Mouse (Mus musculus): ENCODE data around the gene Adrm1. TPM values are rescaled to one million over a fixed set of nuclear protein-coding genes. Genes with fewer than 3 reads are reported as not detected.

Gene Adrm1
- polyA plus RNA-seq, 1 experiment from 2014 or later: 102 TPM

DNA sequence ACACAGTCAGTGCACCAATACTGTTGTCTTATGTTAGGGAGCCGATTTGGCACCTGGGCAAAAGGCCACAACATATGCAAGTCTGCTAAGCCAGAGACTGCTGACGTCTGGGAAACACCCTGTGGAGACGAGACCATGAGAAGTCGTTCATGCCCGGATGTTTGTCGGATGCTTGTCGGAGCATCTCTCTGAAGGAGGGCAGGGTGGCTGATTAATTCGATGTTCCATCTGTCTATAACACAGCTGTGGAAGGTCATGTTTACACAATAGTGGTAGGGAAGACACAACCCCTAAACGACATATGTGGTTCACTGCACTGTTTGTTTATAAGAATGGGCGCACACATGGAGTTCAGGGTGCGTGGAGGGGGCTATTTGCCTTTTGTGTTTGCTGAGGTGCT is 29.4 kb downstream of the Adrm1 start:
- ATAC-seq (ENCODE audit: insufficient number of reproducible peaks, insufficient read depth, low FRiP score, low read depth): no peak
- H3K27me3 ChIP-seq (ENCODE audit: control insufficient read depth, insufficient read depth, low read length): no peaks in the 10 kb centered on the region
- peaks cover 38% of the 10 kb centered on the region for H3K36me3 ChIP-seq (ENCODE audit: control insufficient read depth, insufficient read depth, low read length)
- H3K4me1 ChIP-seq (ENCODE audit: control insufficient read depth in 2 of 2, insufficient read depth in 2 of 2, low read length in 2 of 2): peaks cover 0 to 2% of the 10 kb centered on the region in 2 experiments; a peak in 1 of 4 replicates
- 83% methylated on average over 11 of the region's 11 CpGs for WGBS
- H3K4me3 ChIP-seq (ENCODE audit: control insufficient read depth in 1 of 2, insufficient read depth in 1 of 2, low read depth in 1 of 2, low read length in 2 of 2): no peak overlapping the region
- no peak overlapping the region for H3K27ac ChIP-seq (replicated peaks in 1 of 2; ENCODE audit: control insufficient read depth in 1 of 2, insufficient read depth in 1 of 2, low read depth in 2 of 2, low read length in 2 of 2)
- no peak overlapping the region for H3K9ac ChIP-seq (ENCODE audit: low read length)
- H3K4me2 ChIP-seq (ENCODE audit: low read length): no peak overlapping the region
- H3K9me3 ChIP-seq (ENCODE audit: control insufficient read depth, low read length): no peaks in the 10 kb centered on the region

DNA sequence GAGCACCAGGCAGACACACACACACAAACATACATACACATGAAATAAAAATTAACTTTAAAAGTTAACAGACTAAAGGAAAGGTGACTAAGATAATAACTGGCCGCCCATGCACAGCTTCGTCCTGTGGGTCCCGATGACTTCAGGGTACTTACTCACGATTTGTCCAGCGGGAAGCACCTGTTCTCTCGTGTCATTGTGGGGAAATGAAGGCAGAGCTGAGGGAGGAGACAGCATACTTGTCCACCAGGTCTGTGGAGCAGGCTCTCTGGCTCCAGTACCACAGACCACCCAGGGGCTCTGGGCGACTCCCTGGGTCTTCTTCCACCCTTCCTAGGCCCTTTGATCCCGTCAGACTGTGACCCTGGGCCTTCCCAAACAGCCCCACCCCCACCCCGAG is 30.0 kb downstream of the Adrm1 start:
- no peak overlapping the region for H3K4me3 ChIP-seq (ENCODE audit: control insufficient read depth in 1 of 2, insufficient read depth in 1 of 2, low read depth in 1 of 2, low read length in 2 of 2)
- no peak overlapping the region for H3K9ac ChIP-seq (ENCODE audit: low read length)
- peaks cover 0 to 2% of the 10 kb centered on the region in 2 experiments; a peak in 1 of 4 replicates for H3K4me1 ChIP-seq (ENCODE audit: control insufficient read depth in 2 of 2, insufficient read depth in 2 of 2, low read length in 2 of 2)
- no peaks in the 10 kb centered on the region for H3K27me3 ChIP-seq (ENCODE audit: control insufficient read depth, insufficient read depth, low read length)
- H3K4me2 ChIP-seq (ENCODE audit: low read length): no peak overlapping the region
- H3K27ac ChIP-seq (replicated peaks in 1 of 2; ENCODE audit: control insufficient read depth in 1 of 2, insufficient read depth in 1 of 2, low read depth in 2 of 2, low read length in 2 of 2): no peak overlapping the region
- H3K9me3 ChIP-seq (ENCODE audit: control insufficient read depth, low read length): no peaks in the 10 kb centered on the region
- WGBS: 79% methylated on average over 9 of the region's 9 CpGs
- peaks cover 33% of the 10 kb centered on the region for H3K36me3 ChIP-seq (ENCODE audit: control insufficient read depth, insufficient read depth, low read length)
- ATAC-seq (ENCODE audit: insufficient number of reproducible peaks, insufficient read depth, low FRiP score, low read depth): no peak

DNA sequence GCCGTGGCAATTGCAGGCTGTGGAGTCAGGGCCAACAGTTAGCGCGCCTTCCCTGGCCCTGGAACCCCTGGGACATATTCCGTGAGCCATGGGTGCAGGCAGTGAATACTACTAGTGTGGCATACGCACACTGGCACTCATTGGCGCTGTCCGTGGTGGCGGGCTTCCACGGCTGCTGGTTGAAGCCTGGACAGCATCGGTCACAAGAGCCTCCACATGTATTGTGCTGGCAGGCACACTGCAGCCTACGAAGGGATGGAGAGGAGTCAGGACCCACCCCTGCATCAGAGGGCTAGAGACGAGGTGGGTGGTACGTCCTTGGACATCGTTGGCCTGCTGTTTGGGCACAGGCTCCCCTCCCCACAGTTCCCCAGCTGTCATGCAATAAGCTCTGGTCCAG is 31.0 kb downstream of the Adrm1 start:
- ATAC-seq (ENCODE audit: insufficient number of reproducible peaks, insufficient read depth, low FRiP score, low read depth): no peak
- Histone ChIP-seq H3K9ac (ENCODE audit: low read length) (no peak overlapping the region), H3K36me3 (ENCODE audit: control insufficient read depth, insufficient read depth, low read length) (peaks cover 36% of the 10 kb centered on the region), H3K27ac (replicated peaks in 1 of 2; ENCODE audit: control insufficient read depth in 1 of 2, insufficient read depth in 1 of 2, low read depth in 2 of 2, low read length in 2 of 2) (no peak overlapping the region), H3K27me3 (ENCODE audit: control insufficient read depth, insufficient read depth, low read length) (no peaks in the 10 kb centered on the region), H3K4me3 (ENCODE audit: control insufficient read depth in 1 of 2, insufficient read depth in 1 of 2, low read depth in 1 of 2, low read length in 2 of 2) (no peak overlapping the region), H3K9me3 (ENCODE audit: control insufficient read depth, low read length) (no peaks in the 10 kb centered on the region), H3K4me1 (ENCODE audit: control insufficient read depth in 2 of 2, insufficient read depth in 2 of 2, low read length in 2 of 2) (peaks cover 0 to 2% of the 10 kb centered on the region in 2 experiments; a peak in 1 of 4 replicates), H3K4me2 (ENCODE audit: low read length) (no peak overlapping the region)
- 90% methylated on average over 14 of the region's 14 CpGs for WGBS

DNA sequence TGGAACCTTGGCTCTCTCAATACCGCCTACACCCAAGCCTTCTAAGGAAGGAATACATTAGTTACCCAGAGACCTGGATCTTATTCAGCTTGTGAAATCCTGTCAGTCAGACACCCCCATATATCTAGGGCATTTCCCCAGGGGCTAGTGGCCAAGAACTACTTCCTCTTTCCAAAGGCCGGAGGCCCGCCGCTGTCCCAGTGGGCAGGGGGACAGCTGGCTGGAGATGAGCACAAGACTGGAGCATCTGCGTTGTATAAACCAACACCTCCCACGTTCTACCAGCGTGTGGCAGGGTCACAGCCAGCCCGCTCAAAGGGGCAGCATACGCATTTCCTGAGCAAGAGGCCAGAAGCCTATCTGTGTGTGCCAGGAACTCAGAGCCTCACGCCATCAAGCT is 31.5 kb downstream of the Adrm1 start:
- ATAC-seq (ENCODE audit: insufficient number of reproducible peaks, insufficient read depth, low FRiP score, low read depth): no peak
- no peak overlapping the region for H3K4me3 ChIP-seq (ENCODE audit: control insufficient read depth in 1 of 2, insufficient read depth in 1 of 2, low read depth in 1 of 2, low read length in 2 of 2)

DNA sequence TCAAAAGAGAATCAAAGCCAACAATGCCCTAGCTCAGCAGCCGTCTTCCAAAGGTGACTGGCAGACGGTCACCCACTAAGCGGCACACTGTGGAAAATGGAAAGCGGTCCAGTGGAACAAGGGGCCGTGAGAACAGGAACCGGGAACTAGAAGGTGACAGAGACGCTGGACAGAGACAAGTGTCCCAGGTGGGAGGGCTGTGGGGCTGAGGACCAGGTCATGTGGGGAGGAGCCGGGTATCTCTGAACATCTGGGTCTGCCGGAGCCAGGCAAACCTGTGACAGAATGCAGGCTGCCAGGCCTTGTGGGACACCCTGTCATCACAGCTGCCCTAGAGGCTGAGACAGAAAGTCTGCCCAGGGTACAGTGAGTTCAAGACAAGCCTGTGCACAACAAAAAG is 33.2 kb downstream of the Adrm1 start:
- ATAC-seq (ENCODE audit: insufficient number of reproducible peaks, insufficient read depth, low FRiP score, low read depth): no peak
- H3K27ac ChIP-seq (replicated peaks in 1 of 2; ENCODE audit: control insufficient read depth in 1 of 2, insufficient read depth in 1 of 2, low read depth in 2 of 2, low read length in 2 of 2): no peak overlapping the region
- H3K4me1 ChIP-seq (ENCODE audit: control insufficient read depth in 2 of 2, insufficient read depth in 2 of 2, low read length in 2 of 2): peaks cover 5 to 6% of the 10 kb centered on the region in 2 experiments; a peak in 1 of 4 replicates
- H3K27me3 ChIP-seq (ENCODE audit: control insufficient read depth, insufficient read depth, low read length): no peaks in the 10 kb centered on the region
- H3K9me3 ChIP-seq (ENCODE audit: control insufficient read depth, low read length): no peaks in the 10 kb centered on the region
- H3K4me3 ChIP-seq (ENCODE audit: control insufficient read depth in 1 of 2, insufficient read depth in 1 of 2, low read depth in 1 of 2, low read length in 2 of 2): no peak overlapping the region
- no peak overlapping the region for H3K9ac ChIP-seq (ENCODE audit: low read length)
- 58% methylated on average over 9 of the region's 9 CpGs for WGBS
- no peak overlapping the region for H3K4me2 ChIP-seq (ENCODE audit: low read length)
- peaks cover 28% of the 10 kb centered on the region for H3K36me3 ChIP-seq (ENCODE audit: control insufficient read depth, insufficient read depth, low read length)

More for the DNA sequence above, 31.5 kb downstream of the Adrm1 start:
- Histone ChIP-seq H3K4me1 (ENCODE audit: control insufficient read depth in 2 of 2, insufficient read depth in 2 of 2, low read length in 2 of 2) (peaks cover 2% of the 10 kb centered on the region in 2 experiments; a peak in 1 of 4 replicates), H3K9ac (ENCODE audit: low read length) (no peak overlapping the region), H3K27me3 (ENCODE audit: control insufficient read depth, insufficient read depth, low read length) (no peaks in the 10 kb centered on the region), H3K4me2 (ENCODE audit: low read length) (no peak overlapping the region), H3K27ac (replicated peaks in 1 of 2; ENCODE audit: control insufficient read depth in 1 of 2, insufficient read depth in 1 of 2, low read depth in 2 of 2, low read length in 2 of 2) (no peak overlapping the region), H3K9me3 (ENCODE audit: control insufficient read depth, low read length) (no peaks in the 10 kb centered on the region), H3K36me3 (ENCODE audit: control insufficient read depth, insufficient read depth, low read length) (peaks cover 35% of the 10 kb centered on the region)
- WGBS: 76% methylated on average over 10 of the region's 10 CpGs

DNA sequence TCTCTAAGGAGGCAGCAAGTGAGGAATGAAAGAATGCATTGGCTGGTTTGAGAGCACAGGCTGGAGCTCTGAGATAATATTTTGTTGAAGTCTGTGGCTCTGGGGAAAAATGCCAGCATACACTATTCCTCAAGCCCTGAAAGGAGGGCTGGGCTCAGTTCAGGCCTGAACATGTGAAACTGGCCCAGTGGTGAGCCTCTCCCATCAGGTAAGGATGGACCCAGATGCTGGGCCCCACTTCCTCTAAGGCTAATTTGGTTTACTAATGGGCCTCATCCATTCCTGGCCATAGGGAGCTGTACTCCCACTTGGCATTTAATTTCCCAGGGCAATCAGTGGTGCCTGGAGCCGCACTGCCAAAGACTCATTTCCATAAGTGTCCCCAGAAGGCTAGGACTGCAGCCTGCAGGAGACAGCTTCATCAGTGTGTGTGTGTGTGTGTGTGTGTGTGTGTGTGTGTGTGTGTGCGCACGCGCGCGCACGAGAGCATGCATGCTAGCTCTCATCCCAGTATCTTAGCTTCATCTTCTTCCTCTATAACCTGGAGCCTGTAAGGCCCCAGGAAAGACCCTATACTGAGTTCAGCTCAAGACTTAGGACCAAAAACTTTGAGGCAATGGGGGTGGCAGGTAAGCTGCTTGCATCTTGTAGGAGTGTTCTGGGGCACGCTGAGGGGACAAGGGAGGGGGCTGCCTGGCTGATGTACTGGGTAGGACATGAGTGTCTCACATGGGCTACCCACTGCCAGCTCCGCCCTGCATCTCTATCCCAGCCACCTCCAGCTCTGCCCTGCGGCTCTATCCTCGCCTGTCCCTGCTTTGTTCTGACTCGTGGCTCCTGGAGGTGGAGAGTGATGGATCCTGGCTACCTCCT is 34.0 kb downstream of the Adrm1 start:
- no peaks in the 10 kb centered on the region for H3K9me3 ChIP-seq (ENCODE audit: control insufficient read depth, low read length)
- H3K27ac ChIP-seq (replicated peaks in 1 of 2; ENCODE audit: control insufficient read depth in 1 of 2, insufficient read depth in 1 of 2, low read depth in 2 of 2, low read length in 2 of 2): no peak overlapping the region
- no peaks in the 10 kb centered on the region for H3K27me3 ChIP-seq (ENCODE audit: control insufficient read depth, insufficient read depth, low read length)
- H3K9ac ChIP-seq (ENCODE audit: low read length): no peak overlapping the region
- H3K4me3 ChIP-seq (ENCODE audit: control insufficient read depth in 1 of 2, insufficient read depth in 1 of 2, low read depth in 1 of 2, low read length in 2 of 2): no peak overlapping the region
- peaks cover 5 to 6% of the 10 kb centered on the region in 2 experiments; a peak in 1 of 4 replicates for H3K4me1 ChIP-seq (ENCODE audit: control insufficient read depth in 2 of 2, insufficient read depth in 2 of 2, low read length in 2 of 2)
- 86% methylated on average over 12 of the region's 12 CpGs for WGBS
- no peak overlapping the region for H3K4me2 ChIP-seq (ENCODE audit: low read length)
- H3K36me3 ChIP-seq (ENCODE audit: control insufficient read depth, insufficient read depth, low read length): peaks cover 28% of the 10 kb centered on the region
- no peak for ATAC-seq (ENCODE audit: insufficient number of reproducible peaks, insufficient read depth, low FRiP score, low read depth)

DNA sequence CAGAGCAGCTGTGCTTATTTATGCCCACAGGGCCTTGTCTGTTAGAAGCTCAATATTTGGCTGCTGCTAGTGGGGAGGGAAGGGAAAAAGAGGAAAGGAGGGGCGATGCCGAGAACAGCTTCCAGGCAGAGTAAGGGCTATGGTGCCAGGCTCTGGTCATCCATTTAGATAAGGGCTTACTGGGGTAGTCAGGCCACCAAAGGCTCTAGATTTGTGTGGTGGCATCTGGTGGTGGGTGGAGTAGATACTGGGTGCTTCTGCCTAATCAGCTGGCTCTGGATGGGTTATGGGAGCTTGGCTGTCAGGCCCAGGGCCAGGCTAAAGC is 34.6 kb downstream of the Adrm1 start:
- peaks cover 23% of the 10 kb centered on the region for H3K36me3 ChIP-seq (ENCODE audit: control insufficient read depth, insufficient read depth, low read length)
- no peak overlapping the region for H3K4me2 ChIP-seq (ENCODE audit: low read length)
- WGBS: 95% methylated on average over 2 of the region's 2 CpGs
- no peak for ATAC-seq (ENCODE audit: insufficient number of reproducible peaks, insufficient read depth, low FRiP score, low read depth)
- H3K27ac ChIP-seq (replicated peaks in 1 of 2; ENCODE audit: control insufficient read depth in 1 of 2, insufficient read depth in 1 of 2, low read depth in 2 of 2, low read length in 2 of 2): no peak overlapping the region
- H3K9me3 ChIP-seq (ENCODE audit: control insufficient read depth, low read length): no peaks in the 10 kb centered on the region
- H3K27me3 ChIP-seq (ENCODE audit: control insufficient read depth, insufficient read depth, low read length): no peaks in the 10 kb centered on the region
- H3K4me3 ChIP-seq (ENCODE audit: control insufficient read depth in 1 of 2, insufficient read depth in 1 of 2, low read depth in 1 of 2, low read length in 2 of 2): no peak overlapping the region
- H3K9ac ChIP-seq (ENCODE audit: low read length): no peak overlapping the region
- H3K4me1 ChIP-seq (ENCODE audit: control insufficient read depth in 2 of 2, insufficient read depth in 2 of 2, low read length in 2 of 2): peaks cover 5 to 6% of the 10 kb centered on the region in 2 experiments; a peak in 1 of 4 replicates

Measured in heart, embryonic 14.5 days (tissue).